Mouse (Mus musculus) regulatory T cell (primary cell): Measurements from ENCODE around the gene Ndufa4.

Experiments used
- in situ Hi-C: fragments of 300-600 bp; cut with MboI, MseI; formaldehyde crosslinking; loops from one replicate; pipeline ENCODE4 v1.15.1; 2025; ENCODE audit warnings: high pct_unique_total_duplicates

Ndufa4 gene

DNA sequence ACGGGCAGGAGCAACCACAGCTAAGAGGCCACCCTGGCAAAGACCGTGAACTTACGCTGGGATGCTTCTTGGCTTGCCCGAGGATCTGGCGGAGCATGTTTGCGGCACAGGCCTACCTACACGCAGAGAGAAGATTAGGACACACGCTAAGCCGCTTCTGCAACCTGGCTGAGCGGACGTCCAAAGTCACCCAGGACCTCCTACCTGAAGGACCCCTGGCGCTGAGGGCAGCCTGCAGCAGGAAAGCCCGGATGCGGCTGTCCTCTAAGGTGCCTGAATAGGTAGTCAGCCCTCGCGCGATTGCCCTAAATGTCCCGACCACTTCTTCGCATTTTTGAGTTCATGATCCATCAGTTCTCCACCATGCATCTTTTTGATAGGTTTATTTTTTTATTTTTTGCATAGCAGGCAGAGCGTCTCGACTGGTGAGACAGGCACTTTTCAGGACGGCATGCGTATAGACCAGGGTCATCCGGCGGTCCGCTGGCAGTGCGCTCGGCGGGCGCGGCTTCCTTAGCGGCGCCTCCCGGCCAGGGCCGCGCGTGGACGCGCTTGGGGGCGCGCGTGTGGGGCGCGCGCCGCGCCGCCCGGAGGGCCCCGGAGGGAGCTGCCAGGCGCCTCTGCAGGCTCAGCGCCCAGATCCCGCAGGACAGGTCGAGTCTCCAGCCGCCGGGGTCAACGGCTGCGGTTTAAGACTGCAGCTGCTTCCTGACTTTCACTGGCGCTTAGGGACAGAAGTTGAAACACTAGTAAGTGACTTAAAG is at the start of gene Ndufa4, which contains the start of gene Phf14:
Ndufa4 (minus strand) TSS at position 229 of the 764 bp plus-strand sequence.
Phf14 (plus strand) TSS at position 541 of the 764 bp plus-strand sequence.
- in situ Hi-C loops = loop anchor here (5.0 kb wide), 1 partner anchor 45 kb away; no protein-coding TSS in a partner anchor

GRCm38 (mm10) chr6:11948100-11948499 is 40.8 kb upstream of the Ndufa4 start:
- in situ Hi-C loops = no loop called here

GRCm38 (mm10) chr6:11942089-11942488 is 34.8 kb upstream of the Ndufa4 start:
- in situ Hi-C loops = no loop called here

DNA sequence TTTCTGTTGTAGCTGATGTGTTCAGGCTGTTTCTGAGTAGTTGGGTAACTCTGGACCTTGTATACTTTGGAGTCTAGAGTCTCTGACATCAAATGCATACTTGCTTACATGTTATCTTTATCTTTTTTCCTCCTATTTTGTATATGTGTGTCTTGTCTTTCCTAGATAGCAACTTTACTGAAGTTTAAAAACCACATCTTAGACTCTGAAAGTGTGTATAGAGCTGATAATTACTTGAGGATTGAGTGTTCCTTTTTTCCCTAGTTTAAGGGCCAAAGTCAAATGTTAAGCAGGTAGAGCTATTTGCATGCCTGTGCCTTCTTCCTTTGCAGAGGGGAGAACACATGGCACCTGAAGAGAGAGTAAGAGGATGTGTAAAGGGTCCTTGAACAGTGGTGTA is 33.6 kb upstream of the Ndufa4 start:
- in situ Hi-C loops = no loop called here

DNA sequence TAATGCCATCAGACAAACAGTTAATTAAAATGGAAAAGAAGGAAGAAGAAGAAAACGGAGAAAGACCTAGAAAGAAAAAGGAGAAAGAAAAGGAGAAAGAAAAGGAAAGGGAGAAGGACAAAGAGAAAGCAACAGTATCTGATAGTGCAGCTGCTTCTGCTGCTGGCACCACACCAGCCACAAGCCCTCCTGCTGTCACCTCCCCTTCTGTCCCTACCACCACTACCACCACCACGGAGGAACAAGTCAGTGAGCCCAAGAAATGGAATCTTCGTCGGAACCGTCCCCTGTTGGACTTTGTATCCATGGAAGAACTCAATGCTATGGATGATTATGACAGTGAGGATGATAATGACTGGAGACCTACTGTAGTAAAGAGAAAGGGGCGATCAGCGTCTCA is 26.1 kb upstream of the Ndufa4 start:
- in situ Hi-C loops = no loop called here

DNA sequence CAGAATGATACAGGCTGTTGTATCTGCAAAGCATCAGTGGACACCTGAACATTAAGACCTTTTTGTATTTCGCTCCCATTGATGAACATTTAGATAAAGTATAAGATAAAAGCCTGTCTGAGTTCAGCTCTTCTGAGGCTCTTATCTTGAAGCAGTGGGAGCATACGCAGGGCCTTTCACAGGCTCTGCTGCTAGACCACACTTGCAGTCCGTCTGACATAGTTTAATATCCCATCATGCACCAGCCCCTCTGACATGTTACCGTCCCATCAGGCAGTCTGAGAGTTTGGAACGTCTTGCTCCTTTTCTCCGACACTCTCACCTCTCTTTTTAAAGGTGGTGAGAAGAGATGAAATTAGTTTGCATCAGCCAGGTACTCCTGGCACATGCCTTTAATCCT is 20.2 kb upstream of the Ndufa4 start:
- in situ Hi-C loops = no loop called here

DNA sequence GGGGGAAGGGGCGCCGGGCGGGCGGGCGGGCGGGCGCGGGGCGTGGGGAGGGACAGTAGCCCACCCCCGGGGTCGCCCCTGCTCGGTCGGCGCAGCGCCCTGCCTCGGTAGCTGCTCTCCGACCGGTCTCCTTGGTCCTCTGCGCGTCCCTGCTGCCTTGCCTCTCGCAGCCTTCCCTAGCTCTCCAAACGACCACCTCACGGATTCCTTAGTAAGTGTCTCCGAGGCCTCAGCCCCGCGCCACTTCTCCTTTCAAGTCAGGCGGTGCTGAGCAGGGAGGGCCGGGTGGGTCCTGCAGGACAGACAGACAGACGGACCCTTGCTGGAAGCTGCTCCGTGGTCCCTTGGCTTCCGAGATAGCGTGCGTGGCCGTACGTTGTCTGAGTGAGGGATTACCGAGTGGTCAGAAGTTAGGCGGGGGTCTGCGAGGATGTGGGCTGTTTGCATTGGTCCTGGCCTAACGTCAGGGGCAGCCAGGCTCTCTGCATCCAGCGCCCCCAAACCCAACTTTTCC is 18.8 kb upstream of the Ndufa4 start:
- in situ Hi-C loops = no loop called here

DNA sequence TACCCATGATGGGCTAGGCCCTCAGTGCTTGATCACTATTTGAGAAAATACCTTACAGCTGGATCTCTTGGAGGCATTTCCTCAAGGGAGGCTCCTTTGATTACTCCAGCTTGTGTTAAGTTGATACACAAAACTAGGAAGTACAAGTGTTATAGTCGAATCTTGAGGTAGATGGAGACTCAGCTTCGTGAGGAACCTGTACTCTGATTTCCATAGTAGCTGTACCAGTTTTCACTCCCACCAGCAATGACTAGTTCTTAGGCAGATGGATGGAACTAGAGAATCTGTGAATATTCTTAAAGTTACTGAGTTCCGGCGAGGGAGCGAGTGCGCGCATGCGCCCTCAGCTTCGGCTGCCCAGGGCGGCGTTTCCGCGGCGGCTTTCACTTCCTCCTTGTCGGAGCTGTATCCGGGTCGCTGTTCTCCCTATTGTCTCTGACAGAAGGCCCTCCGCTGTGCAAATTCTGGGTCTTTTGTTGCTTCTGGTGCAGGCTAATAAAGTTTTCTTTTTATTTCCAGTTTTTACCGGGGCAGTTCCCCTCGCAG is 18.3 kb upstream of the Ndufa4 start:
- in situ Hi-C loops = no loop called here

- in situ Hi-C loops = loop anchor here (5.0 kb wide), 1 partner anchor 46 kb away; no protein-coding TSS in a partner anchor
Observed at GRCm38 (mm10) chr6:11908170-11908569, 873 bp upstream of the Ndufa4 start.

- in situ Hi-C loops = loop anchor here (5.0 kb wide), 1 partner anchor 45 kb away; no protein-coding TSS in a partner anchor
Observed at GRCm38 (mm10) chr6:11906890-11907268, 418 bp downstream of the Ndufa4 start.

DNA sequence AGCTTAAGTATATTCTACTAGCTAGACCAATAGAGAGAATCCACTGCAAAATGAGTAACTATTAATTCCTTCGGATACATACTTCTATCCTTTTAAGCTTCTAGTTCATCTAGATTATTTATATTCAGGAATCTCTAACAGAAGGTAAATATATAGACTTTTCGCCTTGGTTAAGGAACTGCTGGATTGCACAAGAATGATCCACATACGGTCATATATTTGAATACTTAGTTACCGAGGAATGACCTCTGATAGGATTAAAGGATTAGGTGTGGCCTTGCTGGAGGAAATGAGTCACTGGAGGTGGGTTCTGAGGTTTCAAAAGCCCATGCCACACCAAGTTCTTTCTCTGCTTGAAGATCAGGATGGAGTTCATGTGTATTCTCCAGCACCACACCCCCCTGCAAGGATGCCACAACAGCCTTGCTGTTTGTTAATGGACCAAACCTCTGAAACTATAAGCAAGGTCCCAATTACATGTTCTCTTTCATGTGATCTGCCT is 6.4 kb downstream of the Ndufa4 start:
- in situ Hi-C loops = no loop called here

DNA sequence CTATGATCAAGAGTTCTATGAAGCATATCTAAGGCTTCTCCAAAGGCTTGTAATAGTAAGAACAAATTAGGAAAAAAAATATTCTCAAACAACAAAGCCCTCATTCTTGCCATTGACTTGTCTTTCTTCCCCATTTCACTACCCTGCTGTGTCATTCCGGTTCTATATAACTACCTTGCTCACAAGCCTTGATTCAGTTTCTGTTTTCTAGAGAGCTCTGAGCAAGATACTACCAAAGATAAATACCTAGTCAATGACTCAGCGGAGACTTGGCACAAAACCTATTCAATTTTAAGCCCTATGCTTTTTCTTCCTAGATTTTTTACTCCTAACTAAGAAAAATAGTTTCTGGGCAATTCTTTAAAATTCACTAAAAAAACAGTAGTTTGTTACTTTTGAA is 31.9 kb downstream of the Ndufa4 start:
- in situ Hi-C loops = loop anchor here (10.0 kb wide), 1 partner anchor 61 kb away; no protein-coding TSS in a partner anchor
